Mouse (Mus musculus) CH12.LX (cell line): ENCODE results near the gene Cmas. TPM values are rescaled to one million over a fixed set of nuclear protein-coding genes. Genes with fewer than 3 reads are reported as not detected.

ENCODE experiments used
- DNase-seq: peaks from one replicate; pipeline ENCODE4 v3.0.0-alpha.2; 2013; ENCODE audit errors: extremely low read depth
- H3K27ac ChIP-seq: 2 replicates; pipeline ENCODE4 v1.5.1; 2012; ENCODE audit warnings: low read depth, mild to moderate bottlenecking, control low read depth, moderate library complexity; ENCODE audit not compliant: insufficient read depth
- H3K27me3 ChIP-seq: replicated peaks from 2 replicates; pipeline ENCODE3; 2012; ENCODE audit warnings: inconsistent platforms
- H3K36me3 ChIP-seq, 2 experiments: replicated peaks in 1 of 2; 2 replicates each; pipeline versions ENCODE3 to v1.6.1; 2012; ENCODE audit warnings: inconsistent platforms in 1 of 2, low read length in 1 of 2, mild to moderate bottlenecking in 1 of 2, mixed read lengths in 1 of 2, moderate library complexity in 1 of 2; ENCODE audit not compliant: control insufficient read depth in 1 of 2, insufficient read depth in 1 of 2
- H3K4me1 ChIP-seq, 2 experiments: 2 replicates each; pipeline ENCODE4 v1.6.1; 2012; ENCODE audit warnings: inconsistent platforms in 1 of 2, moderate library complexity in 1 of 2; ENCODE audit not compliant: insufficient read depth in 2 of 2, control insufficient read depth in 1 of 2
- H3K4me2 ChIP-seq: 2 replicates; pipeline ENCODE4 v1.6.1; 2012; ENCODE audit warnings: low read depth, mild to moderate bottlenecking, control low read depth; ENCODE audit not compliant: poor library complexity, insufficient read depth, severe bottlenecking
- H3K4me3 ChIP-seq, 3 experiments: fragments of 150-350 bp in 1 of 3; sonication (generic) in 1 of 3; replicated peaks in 1 of 3; 2 replicates each; pipeline versions ENCODE3 to v1.5.1; 2011 to 2012; ENCODE audit warnings: low read depth in 2 of 3, low read length in 2 of 3, mild to moderate bottlenecking in 2 of 3, moderate library complexity in 2 of 3, control low read depth in 1 of 3, improper control_type of control experiment in 1 of 3, inconsistent platforms in 1 of 3, mixed read lengths in 1 of 3; ENCODE audit not compliant: poor library complexity in 1 of 3
- H3K79me2 ChIP-seq: replicated peaks from 2 replicates; pipeline ENCODE4 v1.6.1; 2012; ENCODE audit warnings: mild to moderate bottlenecking, moderate library complexity; ENCODE audit not compliant: control insufficient read depth, poor library complexity, insufficient read depth, severe bottlenecking; ENCODE audit errors: extremely low read depth
- H3K9ac ChIP-seq: 2 replicates; pipeline ENCODE4 v1.6.1; 2012; ENCODE audit warnings: low read depth, mild to moderate bottlenecking, control low read depth, moderate library complexity; ENCODE audit not compliant: insufficient read depth
- H3K9me3 ChIP-seq: replicated peaks from 2 replicates; pipeline ENCODE3; 2012; ENCODE audit warnings: low read length, inconsistent platforms, mixed read lengths
- BHLHE40 ChIP-seq: IDR thresholded peaks from 2 replicates; pipeline ENCODE4 v1.6.1; 2011; ENCODE audit warnings: mild to moderate bottlenecking, low read depth, low read length, improper control_type of control experiment
- CHD2 ChIP-seq: IDR thresholded peaks from 2 replicates; pipeline ENCODE4 v1.6.1; 2011; ENCODE audit warnings: low read length, improper control_type of control experiment
- E2F4 ChIP-seq: IDR thresholded peaks from 2 replicates; pipeline ENCODE4 v1.6.1; 2011; ENCODE audit warnings: low read depth, low read length, improper control_type of control experiment; ENCODE audit not compliant: insufficient replicate concordance
- EP300 ChIP-seq: IDR thresholded peaks from 2 replicates; pipeline ENCODE4 v1.6.1; 2011; ENCODE audit warnings: low read length, improper control_type of control experiment
- ETS1 ChIP-seq: conservative IDR thresholded peaks from 2 replicates; pipeline ENCODE4 v1.6.1; 2012; ENCODE audit warnings: low read depth, mild to moderate bottlenecking, inconsistent platforms, low read length, improper control_type of control experiment, moderate library complexity
- GABPA ChIP-seq: IDR thresholded peaks from 2 replicates; pipeline ENCODE4 v1.6.1; 2012; ENCODE audit warnings: low read depth, low read length, improper control_type of control experiment, inconsistent platforms; ENCODE audit not compliant: insufficient replicate concordance
- IRF4 ChIP-seq: IDR thresholded peaks from 2 replicates; pipeline ENCODE4 v1.6.1; 2014; ENCODE audit warnings: low read depth, mild to moderate bottlenecking, inconsistent platforms, low read length, improper control_type of control experiment
- JUN ChIP-seq: IDR thresholded peaks from 2 replicates; pipeline ENCODE4 v1.6.1; 2011; ENCODE audit warnings: low read depth, mild to moderate bottlenecking, low read length, improper control_type of control experiment, moderate library complexity; ENCODE audit not compliant: insufficient read depth
- KAT2A ChIP-seq: IDR thresholded peaks from 2 replicates; pipeline ENCODE4 v1.6.1; 2012; ENCODE audit warnings: low read length, improper control_type of control experiment, inconsistent platforms; ENCODE audit not compliant: insufficient replicate concordance
- MAFK ChIP-seq: IDR thresholded peaks from 2 replicates; pipeline ENCODE4 v1.6.1; 2011; ENCODE audit warnings: low read length, improper control_type of control experiment; ENCODE audit not compliant: insufficient replicate concordance
- MAX ChIP-seq: IDR thresholded peaks from 2 replicates; pipeline ENCODE4 v1.6.1; 2011; ENCODE audit warnings: low read length, improper control_type of control experiment
- MAZ ChIP-seq: IDR thresholded peaks from 2 replicates; pipeline ENCODE4 v1.6.1; 2012; ENCODE audit warnings: low read depth, mild to moderate bottlenecking, inconsistent platforms, low read length, improper control_type of control experiment, moderate library complexity
- MXI1 ChIP-seq: IDR thresholded peaks from 2 replicates; pipeline ENCODE4 v1.6.1; 2011; ENCODE audit warnings: mild to moderate bottlenecking, low read depth, low read length, improper control_type of control experiment
- MYC ChIP-seq: IDR thresholded peaks from 2 replicates; pipeline ENCODE4 v1.6.1; 2011; ENCODE audit warnings: low read depth, mild to moderate bottlenecking, improper control_type of control experiment, low read length
- PAX5 ChIP-seq: IDR thresholded peaks from 2 replicates; pipeline ENCODE4 v1.6.1; 2012; ENCODE audit warnings: low read length, inconsistent platforms, mixed read lengths
- POLR2A ChIP-seq: IDR thresholded peaks from 2 replicates; pipeline ENCODE4 v1.6.1; 2011; ENCODE audit warnings: low read depth, mild to moderate bottlenecking, improper control_type of control experiment, low read length
- POLR2AphosphoS2 ChIP-seq: IDR thresholded peaks from 2 replicates; pipeline ENCODE4 v1.6.1; 2011; ENCODE audit warnings: low read depth, low read length, improper control_type of control experiment
- RCOR1 ChIP-seq: conservative IDR thresholded peaks from 2 replicates; pipeline ENCODE4 v1.6.1; 2012; ENCODE audit warnings: low read depth, mild to moderate bottlenecking, inconsistent platforms, low read length, improper control_type of control experiment
- SIN3A ChIP-seq: IDR thresholded peaks from 2 replicates; pipeline ENCODE4 v1.6.1; 2012; ENCODE audit warnings: low read length, improper control_type of control experiment, inconsistent platforms
- SMC3 ChIP-seq: IDR thresholded peaks from 2 replicates; pipeline ENCODE4 v1.6.1; 2011; ENCODE audit warnings: low read depth, low read length, improper control_type of control experiment
- TBP ChIP-seq: conservative IDR thresholded peaks from 2 replicates; pipeline ENCODE4 v1.6.1; 2011; ENCODE audit warnings: low read depth, low read length, improper control_type of control experiment
- USF1 ChIP-seq: IDR thresholded peaks from 2 replicates; pipeline ENCODE4 v1.6.1; 2014; ENCODE audit warnings: low read depth, mild to moderate bottlenecking, inconsistent platforms, low read length, improper control_type of control experiment
- ZMIZ1 ChIP-seq: IDR thresholded peaks from 2 replicates; pipeline ENCODE4 v1.6.1; 2012; ENCODE audit warnings: low read depth, mild to moderate bottlenecking, inconsistent platforms, low read length, improper control_type of control experiment
- ZNF384 ChIP-seq: IDR thresholded peaks from 2 replicates; pipeline ENCODE4 v1.6.1; 2012; ENCODE audit warnings: low read depth, low read length, improper control_type of control experiment, inconsistent platforms
- dilution Hi-C: fragments of 300-500 bp; cut with MboI; formaldehyde crosslinking; loops from 2 replicates; pipeline ENCODE4 v1.14.3; 2020; ENCODE audit warnings: low sequenced_read_pairs; ENCODE audit not compliant: extremely low pct_unique_long_range_greater_than_20kb, extremely low pct_ligation_motif_present
- in situ Hi-C: fragments of 300-500 bp; cut with MboI; formaldehyde crosslinking; loops from 3 replicates; pipeline ENCODE4 v1.14.3; 2019; ENCODE audit warnings: low sequenced_read_pairs, low pct_ligation_motif_present, low pct_unique_long_range_greater_than_20kb, mixed read lengths
- polyA plus RNA-seq: library from polyadenylated mRNA; unstranded; fragments of >175 nt; gene quantifications from 2 replicates; pipeline ENCODE4 v1.2.1, GENCODE M21; 2012; ENCODE audit warnings: low read depth; ENCODE audit not compliant: insufficient read length
- total RNA-seq, 2 experiments: library from RNA; depleted of rRNA; stranded (reverse); fragments of 300-350 nt in 1 of 2; fragments of >200 nt in 1 of 2; gene quantifications; 2 replicates each; pipeline ENCODE4 v1.2.3; 2012 to 2014

Cmas gene
- total and polyA plus RNA-seq, 3 experiments = 39.5 to 63.9 (median 62.4) TPM

GRCm38 (mm10) chr6:142726032-142726431, 30.5 kb upstream of the Cmas start:
- peaks cover 2% of the 10 kb centered on the region for H3K9me3 ChIP-seq
- H3K27ac ChIP-seq = no peak overlapping the region
- no peak overlapping the region for H3K9ac ChIP-seq
- no peak overlapping the region for H3K4me3 ChIP-seq
- in situ Hi-C loops = loop anchor here (25.0 kb wide), 1 partner anchor 1239 kb away; no protein-coding TSS in a partner anchor
- H3K79me2 ChIP-seq = no peaks in the 10 kb centered on the region
- TF ChIP-seq JUN (no peak), ETS1 (no peak), MYC (no peak), RCOR1 (no peak), MAFK (no peak), MAX (no peak), BHLHE40 (no peak), USF1 (no peak), MXI1 (no peak), POLR2AphosphoS2 (no peak), TBP (no peak), IRF4 (no peak), KAT2A (no peak)
- peaks cover 2% of the 10 kb centered on the region for H3K27me3 ChIP-seq
- DNase-seq = no peak
- H3K4me2 ChIP-seq = no peak overlapping the region
- H3K36me3 ChIP-seq = no peaks in the 10 kb centered on the region
- H3K4me1 ChIP-seq = peaks cover 0 to 3% of the 10 kb centered on the region in 2 experiments; a peak in 1 of 4 replicates
- dilution Hi-C loops = no loop called here

GRCm38 (mm10) chr6:142732567-142733290, 23.8 kb upstream of the Cmas start:
- H3K4me1 ChIP-seq = no peaks in the 10 kb centered on the region
- H3K4me3 ChIP-seq = no peak overlapping the region
- peaks cover 2% of the 10 kb centered on the region for H3K27me3 ChIP-seq
- no peaks in the 10 kb centered on the region for H3K9me3 ChIP-seq
- TF ChIP-seq ZNF384 = no peak
- no peak for TF ChIP-seq GABPA
- TF ChIP-seq SIN3A = no peak
- TF ChIP-seq MYC = no peak
- no peak for TF ChIP-seq ZMIZ1
- TF ChIP-seq IRF4 = no peak
- no peak for TF ChIP-seq POLR2A
- TF ChIP-seq USF1 = no peak
- no peak for TF ChIP-seq PAX5
- no peak for TF ChIP-seq SMC3
- no peak for TF ChIP-seq E2F4
- no peak for TF ChIP-seq RCOR1
- no peak for TF ChIP-seq EP300
- TF ChIP-seq MAZ = no peak
- no peak for TF ChIP-seq MAX
- TF ChIP-seq CHD2 = no peak
- TF ChIP-seq, all 38 proteins: peak for 0
- Histone ChIP-seq H3K36me3 (no peaks in the 10 kb centered on the region), H3K27ac (no peak overlapping the region), H3K9ac (no peak overlapping the region), H3K4me2 (no peak overlapping the region), H3K79me2 (no peaks in the 10 kb centered on the region)
- in situ Hi-C loops = loop anchor here (5.0 to 25.0 kb wide), 2 partner anchors 210 to 1245 kb away; no protein-coding TSS in a partner anchor
- DNase-seq = no peak
- dilution Hi-C loops = no loop called here
